Mouse (Mus musculus) heart, embryonic 12.5 days (tissue): ENCODE measurements around the gene Minos1. TPM values are rescaled to one million over a fixed set of nuclear protein-coding genes. Genes with fewer than 3 reads are reported as not detected.

Experiments
- ATAC-seq: fragments of 200-750 bp; cut with Nextera tagmentation; 2 replicates; pipeline ENCODE4 v1.8.0; 2017; ENCODE audit warnings: moderate TSS enrichment, moderate library complexity; ENCODE audit not compliant: insufficient number of reproducible peaks, low FRiP score
- H3K27ac ChIP-seq: fragments of 300-500 bp; sonication (generic); 2 replicates; pipeline ENCODE4 v1.5.1; 2016; ENCODE audit warnings: mild to moderate bottlenecking, moderate library complexity; ENCODE audit not compliant: poor library complexity, severe bottlenecking
- H3K27me3 ChIP-seq: fragments of 300-500 bp; sonication (generic); replicated peaks from 2 replicates; pipeline ENCODE4 v1.6.1; 2016; ENCODE audit warnings: mild to moderate bottlenecking, moderate library complexity
- H3K36me3 ChIP-seq: fragments of 300-500 bp; sonication (generic); 2 replicates; pipeline ENCODE4 v1.6.1; 2016; ENCODE audit warnings: mild to moderate bottlenecking, moderate library complexity
- H3K4me1 ChIP-seq: fragments of 300-500 bp; sonication (generic); replicated peaks from 2 replicates; pipeline ENCODE4 v1.6.1; 2016; ENCODE audit warnings: mild to moderate bottlenecking
- H3K4me2 ChIP-seq: fragments of 300-500 bp; sonication (generic); 2 replicates; pipeline ENCODE4 v1.6.1; 2016; ENCODE audit warnings: mild to moderate bottlenecking, moderate library complexity
- H3K4me3 ChIP-seq: fragments of 300-500 bp; sonication (generic); 2 replicates; pipeline ENCODE4 v1.5.1; 2016; ENCODE audit warnings: mild to moderate bottlenecking
- H3K9ac ChIP-seq: fragments of 300-500 bp; sonication (generic); 2 replicates; pipeline ENCODE4 v1.6.1; 2016; ENCODE audit warnings: mild to moderate bottlenecking, moderate library complexity
- H3K9me3 ChIP-seq: fragments of 300-500 bp; sonication (generic); replicated peaks from 2 replicates; pipeline ENCODE4 v1.6.1; 2016; ENCODE audit warnings: mild to moderate bottlenecking, moderate library complexity
- WGBS: fragments of 180-500 bp; shearing (Covaris S2); methylation state at CpG from one replicate; pipeline ENCODE4 v1.1.7; 2016; 5-methylcytosine and 5-hydroxymethylcytosine counted together
- polyA plus RNA-seq: library from polyadenylated mRNA; unstranded; fragments of >200 nt; fragmentation: Nextera tagmentation; extraction: Ambion mirVana; gene quantifications from 2 replicates; pipeline ENCODE4 v1.2.1, GENCODE M21; 2016

The Minos1 gene
- polyA plus RNA-seq, 1 experiment from 2014 or later: 719 TPM

DNA sequence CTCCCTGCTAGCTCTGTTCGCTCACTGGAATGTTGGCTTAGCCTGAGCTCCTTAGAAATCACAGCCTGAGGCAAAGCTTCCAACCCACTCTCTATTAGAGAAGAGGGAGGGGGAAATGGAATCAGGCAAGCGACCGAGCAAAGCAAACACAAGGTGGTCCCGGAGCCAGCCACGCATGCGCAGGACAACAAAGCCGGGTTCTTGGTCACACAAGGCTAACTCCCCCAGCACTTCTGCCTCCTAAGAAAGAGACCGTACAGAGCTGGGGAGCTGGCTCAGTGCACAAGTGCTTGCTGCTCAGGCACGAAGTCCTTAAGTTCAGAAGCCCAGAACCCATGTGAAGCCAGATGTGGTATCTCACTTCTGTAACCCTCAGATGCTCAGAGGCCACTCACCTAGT, 12.1 kb upstream of the Minos1 start:
- Histone ChIP-seq H3K27ac (no peak overlapping the region), H3K4me1 (no peaks in the 10 kb centered on the region), H3K9me3 (peaks cover 8% of the 10 kb centered on the region), H3K27me3 (no peaks in the 10 kb centered on the region), H3K4me2 (peak overlapping the region; percentile 28), H3K36me3 (no peaks in the 10 kb centered on the region), H3K4me3 (no peak overlapping the region), H3K9ac (no peak overlapping the region)
- WGBS: 55% methylated on average over 9 of the region's 9 CpGs
- ATAC-seq: no peak

DNA sequence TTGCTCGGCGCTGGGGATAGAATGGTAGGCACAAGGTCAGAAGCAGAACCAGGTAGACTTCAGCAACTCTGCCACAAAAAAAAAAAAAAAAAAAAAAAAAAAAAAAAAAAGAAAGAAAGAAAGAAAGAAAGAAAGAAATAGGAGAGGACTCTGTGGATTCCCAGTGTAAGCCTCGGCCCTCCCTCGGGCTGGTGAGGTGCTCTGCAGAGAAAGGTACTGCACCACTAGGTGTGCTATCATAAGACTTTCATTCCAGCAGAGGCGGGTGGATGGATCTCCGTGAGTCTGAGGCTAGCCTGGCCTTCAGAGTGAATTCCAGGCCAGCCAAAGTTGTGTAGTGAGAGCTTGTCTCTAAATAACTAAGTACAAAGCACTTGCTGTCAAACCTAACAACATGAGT, 10.9 kb upstream of the Minos1 start:
- Histone ChIP-seq H3K4me1 (no peaks in the 10 kb centered on the region), H3K9ac (no peak overlapping the region), H3K9me3 (0 out of 2 replicates have a peak, but pooled peaks cover 2% of the 10 kb centered on the region), H3K27me3 (no peaks in the 10 kb centered on the region), H3K36me3 (no peaks in the 10 kb centered on the region), H3K4me2 (no peak overlapping the region), H3K4me3 (no peak overlapping the region), H3K27ac (no peak overlapping the region)
- no peak for ATAC-seq
- WGBS: 66% methylated on average over 6 of the region's 6 CpGs

DNA sequence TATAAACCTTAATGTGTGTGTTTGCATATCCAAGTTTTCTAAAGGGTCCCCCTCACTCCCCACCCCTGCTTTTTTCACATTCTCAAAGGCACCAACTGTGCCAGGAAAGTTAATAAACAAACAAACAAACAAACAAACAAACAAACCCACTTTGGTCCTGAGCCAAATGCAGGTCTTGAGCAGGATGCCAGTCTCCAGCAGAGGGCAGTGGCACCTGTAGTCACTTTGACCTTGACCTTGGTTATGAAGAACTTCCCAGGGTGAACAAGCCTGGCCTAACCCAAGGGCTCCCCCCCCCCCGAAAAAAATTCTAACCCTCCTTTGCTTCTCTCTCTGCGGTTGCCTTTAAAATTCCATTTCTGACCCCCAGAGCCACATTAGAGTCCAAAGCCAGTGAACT, 9.4 kb upstream of the Minos1 start:
- no peak for ATAC-seq

DNA sequence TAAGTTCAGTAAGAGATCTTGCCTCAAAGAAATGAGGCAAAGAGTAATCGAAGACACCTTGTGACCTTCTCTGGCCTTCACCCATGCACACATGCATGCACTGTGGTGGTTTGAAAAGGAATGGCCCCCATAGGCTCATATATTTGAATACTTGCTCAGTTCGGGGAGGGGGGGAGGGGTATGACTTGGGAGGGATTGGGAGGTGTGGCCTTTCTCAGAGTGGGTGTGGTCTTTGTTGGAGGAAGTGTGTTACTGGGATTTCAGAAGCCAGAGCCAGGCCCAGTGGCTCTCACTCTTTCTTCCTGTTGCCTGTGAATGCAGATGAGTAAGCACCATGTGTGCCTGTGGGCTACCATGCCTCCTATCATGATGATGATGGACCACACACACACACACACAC, 5.1 kb upstream of the Minos1 start:
- H3K4me1 ChIP-seq: no peaks in the 10 kb centered on the region
- WGBS: 74% methylated on average over 2 of the region's 2 CpGs
- no peak for ATAC-seq
- H3K27me3 ChIP-seq: no peaks in the 10 kb centered on the region
- no peak overlapping the region for H3K4me3 ChIP-seq
- no peak overlapping the region for H3K4me2 ChIP-seq
- no peak overlapping the region for H3K9ac ChIP-seq
- no peak overlapping the region for H3K27ac ChIP-seq
- H3K9me3 ChIP-seq: 0 out of 2 replicates have a peak, but pooled peaks cover 9% of the 10 kb centered on the region
- H3K36me3 ChIP-seq: no peaks in the 10 kb centered on the region

More for the DNA sequence above, 9.4 kb upstream of the Minos1 start:
- Histone ChIP-seq H3K4me1 (no peaks in the 10 kb centered on the region), H3K4me2 (no peak overlapping the region), H3K9ac (no peak overlapping the region), H3K4me3 (no peak overlapping the region), H3K9me3 (0 out of 2 replicates have a peak, but pooled peaks cover 9% of the 10 kb centered on the region), H3K27me3 (no peaks in the 10 kb centered on the region), H3K36me3 (no peaks in the 10 kb centered on the region), H3K27ac (no peak overlapping the region)
- WGBS: 75% methylated on average over 2 of the region's 2 CpGs

DNA sequence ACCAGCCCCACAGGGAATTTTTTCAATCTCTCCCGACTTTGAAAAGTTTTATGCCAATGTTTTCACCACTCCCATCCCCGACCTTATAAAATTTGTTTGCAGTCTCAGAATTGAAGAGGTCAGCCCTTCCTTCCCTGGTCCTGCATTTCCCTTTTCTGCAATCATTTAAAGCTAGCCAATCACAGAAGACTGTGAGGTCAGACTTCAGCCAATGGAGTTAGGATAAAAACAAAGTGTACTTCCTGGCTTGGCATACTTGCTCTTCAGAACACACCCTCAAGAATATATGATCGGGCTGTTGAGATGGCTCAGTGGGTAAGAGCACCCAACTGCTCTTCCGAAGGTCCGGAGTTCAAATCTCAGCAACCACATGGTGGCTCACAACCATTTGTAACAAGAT, 2.2 kb upstream of the Minos1 start:
- 74% methylated on average over 5 of the region's 5 CpGs for WGBS
- Histone ChIP-seq H3K4me1 (peaks cover 18% of the 10 kb centered on the region), H3K9me3 (0 out of 2 replicates have a peak, but pooled peaks cover 9% of the 10 kb centered on the region), H3K4me2 (no peak overlapping the region), H3K27ac (no peak overlapping the region), H3K36me3 (no peaks in the 10 kb centered on the region), H3K9ac (no peak overlapping the region), H3K4me3 (no peak overlapping the region), H3K27me3 (no peaks in the 10 kb centered on the region)
- no peak for ATAC-seq

GRCm38 (mm10) chr4:139131858-139132672, 1.2 kb upstream of the Minos1 start:
- H3K27me3 ChIP-seq: no peaks in the 10 kb centered on the region

GRCm38 (mm10) chr4:139129806-139130700, 860 bp downstream of the Minos1 start:
- 2% methylated on average over 57 of the region's 57 CpGs for WGBS
- peak overlapping the region; percentile 93 for H3K27ac ChIP-seq
- H3K9ac ChIP-seq: peak overlapping the region; percentile 90
- H3K4me2 ChIP-seq: peak overlapping the region; percentile 85
- peaks cover 9% of the 10 kb centered on the region for H3K9me3 ChIP-seq
- no peaks in the 10 kb centered on the region for H3K27me3 ChIP-seq
- peak overlapping the region; percentile 92 for H3K4me3 ChIP-seq
- peaks cover 19% of the 10 kb centered on the region for H3K4me1 ChIP-seq
- ATAC-seq: peak; percentile 56
- peaks cover 9% of the 10 kb centered on the region for H3K36me3 ChIP-seq

More at GRCm38 (mm10) chr4:139131858-139132672, 1.2 kb upstream of the Minos1 start:
- Histone ChIP-seq H3K4me3 (no peak overlapping the region), H3K9me3 (peaks cover 12% of the 10 kb centered on the region; the same call in 1 of the 2 replicates), H3K9ac (no peak overlapping the region), H3K4me2 (no peak overlapping the region), H3K36me3 (peaks cover 2% of the 10 kb centered on the region; the same call in 1 of the 2 replicates), H3K4me1 (peaks cover 19% of the 10 kb centered on the region), H3K27ac (no peak overlapping the region)
- no peak for ATAC-seq
- WGBS: 78% methylated on average over 14 of the region's 14 CpGs

- H3K4me1 ChIP-seq: peaks cover 25% of the 10 kb centered on the region
- H3K4me2 ChIP-seq: no peak overlapping the region
- H3K36me3 ChIP-seq: peaks cover 12% of the 10 kb centered on the region
- WGBS: 86% methylated on average over 3 of the region's 3 CpGs
- no peaks in the 10 kb centered on the region for H3K27me3 ChIP-seq
- H3K9ac ChIP-seq: no peak overlapping the region
- H3K9me3 ChIP-seq: peaks cover 9% of the 10 kb centered on the region
- no peak overlapping the region for H3K4me3 ChIP-seq
- no peak for ATAC-seq
- no peak overlapping the region for H3K27ac ChIP-seq
Measured at GRCm38 (mm10) chr4:139126475-139126874, 4.4 kb downstream of the Minos1 start.

DNA sequence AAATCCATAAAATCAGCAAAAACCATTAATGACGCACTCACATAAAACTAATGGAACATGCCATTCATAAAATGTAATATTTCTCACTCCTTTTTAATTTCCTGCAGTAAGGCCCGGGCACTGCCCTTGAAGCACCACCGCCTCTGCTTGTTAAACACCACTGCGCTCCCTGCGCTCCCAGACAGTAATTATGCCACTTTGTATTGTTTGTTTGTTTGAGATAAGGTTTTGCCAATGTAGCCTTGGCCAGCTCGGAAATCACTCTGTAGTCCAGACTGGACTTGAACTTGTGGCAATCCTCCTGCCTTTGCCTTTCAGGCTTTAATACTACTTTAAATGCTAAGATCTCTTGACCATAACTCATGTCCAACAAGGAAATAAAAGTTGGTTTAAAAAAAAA, 6.0 kb downstream of the Minos1 start:
- 84% methylated on average over 6 of the region's 6 CpGs for whole genome bisulfite sequencing
- Histone ChIP-seq H3K4me1 (peaks cover 28% of the 10 kb centered on the region), H3K9ac (no peak overlapping the region), H3K4me2 (no peak overlapping the region), H3K36me3 (peaks cover 12% of the 10 kb centered on the region), H3K27ac (no peak overlapping the region), H3K9me3 (peaks cover 9% of the 10 kb centered on the region), H3K27me3 (no peaks in the 10 kb centered on the region), H3K4me3 (no peak overlapping the region)
- ATAC-seq: no peak

GRCm38 (mm10) chr4:139122557-139122956, 8.4 kb downstream of the Minos1 start:
- 90% methylated on average over 4 of the region's 4 CpGs for WGBS
- ATAC-seq: no peak
- Histone ChIP-seq H3K4me2 (no peak overlapping the region), H3K4me3 (no peak overlapping the region), H3K27ac (no peak overlapping the region), H3K36me3 (peaks cover 12% of the 10 kb centered on the region), H3K27me3 (no peaks in the 10 kb centered on the region), H3K9me3 (peaks cover 9% of the 10 kb centered on the region), H3K9ac (no peak overlapping the region), H3K4me1 (peaks cover 29% of the 10 kb centered on the region)

- Histone ChIP-seq H3K4me2 (no peak overlapping the region), H3K27me3 (no peaks in the 10 kb centered on the region), H3K4me3 (no peak overlapping the region), H3K9ac (no peak overlapping the region), H3K4me1 (peaks cover 34% of the 10 kb centered on the region), H3K36me3 (0 out of 2 replicates have a peak, but pooled peaks cover 3% of the 10 kb centered on the region), H3K9me3 (no peaks in the 10 kb centered on the region), H3K27ac (no peak overlapping the region)
- ATAC-seq: no peak
- 75% methylated on average over 7 of the region's 7 CpGs for WGBS
Measured at GRCm38 (mm10) chr4:139120998-139121397, 9.9 kb downstream of the Minos1 start.
